Mouse (Mus musculus) cortical plate, adult 2 months (tissue): ENCODE results near the gene Ccm2.

ENCODE experiments used
- CTCF ChIP-seq: fragments of 200-500 bp; IDR thresholded peaks from 2 replicates; pipeline ENCODE4 v1.5.1; 2011; ENCODE audit warnings: mild to moderate bottlenecking, control low read depth, low read length; ENCODE audit not compliant: insufficient read depth; ENCODE audit errors: extremely low read depth
- POLR2A ChIP-seq: fragments of 200-500 bp; IDR thresholded peaks from 2 replicates; pipeline ENCODE4 v1.6.1; 2011; ENCODE audit warnings: mild to moderate bottlenecking, low read length, control low read depth; ENCODE audit not compliant: insufficient read depth; ENCODE audit errors: extremely low read depth

DNA sequence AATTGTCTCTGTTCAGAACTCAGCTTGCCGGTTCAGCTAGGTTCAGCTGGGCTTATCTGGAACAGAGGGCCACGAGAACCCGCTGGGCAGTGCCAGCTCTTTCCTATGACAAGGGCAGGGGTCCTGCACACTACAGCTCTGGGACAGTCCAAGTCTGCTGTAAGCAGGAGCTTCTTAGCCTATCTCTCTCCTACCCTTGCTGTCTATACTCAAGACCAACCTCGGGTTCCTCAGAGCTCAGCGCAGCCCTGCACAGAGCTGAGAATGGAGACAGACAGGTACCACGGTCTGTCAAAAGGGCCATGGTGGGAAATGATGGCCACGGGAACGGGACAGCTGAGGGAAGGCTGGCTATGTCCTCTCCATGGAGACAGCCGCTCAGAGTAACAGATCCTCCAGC is 56.5 kb downstream of the Ccm2 start:
- TF ChIP-seq CTCF (no peak), POLR2A (no peak)
